Mouse (Mus musculus): ENCODE results near the gene Hist2h4. TPM values are rescaled to one million over a fixed set of nuclear protein-coding genes. Genes with fewer than 3 reads are reported as not detected.
A peak's percentile ranks its signal among the peaks of the same experiment; 100 is the strongest.
"Not testable (repeated sequence)": the region's sequence is repeated elsewhere in the genome, so short reads cannot be mapped to it uniquely, and the experiment has no call there.

Hist2h4 gene
- polyA plus RNA-seq, 1 experiment from 2014 or later, result 26.5 TPM

DNA sequence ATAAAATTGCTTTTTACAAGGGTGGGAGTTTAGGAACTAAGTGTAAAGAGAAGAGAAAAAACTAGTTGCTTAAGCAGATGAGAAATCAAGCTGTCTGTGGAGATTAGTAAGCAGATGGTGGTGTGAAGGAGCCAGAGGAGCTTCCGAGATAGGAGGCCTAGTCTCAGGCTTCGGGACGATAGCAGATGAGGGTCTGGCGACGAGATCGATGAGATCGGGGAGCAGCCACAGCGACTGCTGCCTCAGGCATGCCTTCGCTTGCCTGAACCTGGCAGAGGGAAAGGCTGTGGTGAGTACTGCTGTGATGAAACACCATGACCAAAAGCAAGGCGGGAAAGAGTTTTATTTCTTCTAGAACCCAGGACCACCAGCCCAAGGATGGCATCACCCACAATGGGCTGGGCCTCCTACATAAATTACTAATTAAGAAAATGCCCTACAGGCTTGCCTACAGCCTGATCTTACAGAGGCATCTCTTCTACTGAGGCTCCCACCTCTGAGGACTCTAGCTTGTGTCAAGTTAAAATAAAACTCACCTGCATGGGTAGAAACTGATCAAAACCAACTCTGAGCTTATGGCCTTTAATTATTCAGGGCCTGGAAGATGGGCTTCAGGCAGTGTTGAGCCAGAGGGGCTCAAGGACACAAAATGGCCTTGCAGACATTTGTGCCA, 8.3 kb downstream of the Hist2h4 start:
- no peak overlapping the region for H3K27ac ChIP-seq
- no peak for ATAC-seq (ENCODE audit: insufficient number of reproducible peaks, insufficient read depth, low FRiP score, low TSS enrichment, low read depth)
- no peak overlapping the region for H3K9ac ChIP-seq (replicated peaks)
- H3K27me3 ChIP-seq, result peaks cover 12% of the 10 kb centered on the region; the same call in 1 of the 2 replicates
- no peak overlapping the region for H3K4me3 ChIP-seq (replicated peaks)
- 40% methylated on average over 10 of the region's 10 CpGs for WGBS
- no peak overlapping the region for H3K4me2 ChIP-seq
- no peaks in the 10 kb centered on the region for H3K9me3 ChIP-seq
- no peaks in the 10 kb centered on the region for H3K36me3 ChIP-seq
- peaks cover 16% of the 10 kb centered on the region for H3K4me1 ChIP-seq (replicated peaks)

GRCm38 (mm10) chr3:96251787-96252186, 11.3 kb downstream of the Hist2h4 start:
- 81% methylated on average over 3 of the region's 3 CpGs for WGBS
- no peak for ATAC-seq (ENCODE audit: insufficient number of reproducible peaks, insufficient read depth, low FRiP score, low TSS enrichment, low read depth)
- peaks cover 32% of the 10 kb centered on the region for H3K4me1 ChIP-seq (replicated peaks)

DNA sequence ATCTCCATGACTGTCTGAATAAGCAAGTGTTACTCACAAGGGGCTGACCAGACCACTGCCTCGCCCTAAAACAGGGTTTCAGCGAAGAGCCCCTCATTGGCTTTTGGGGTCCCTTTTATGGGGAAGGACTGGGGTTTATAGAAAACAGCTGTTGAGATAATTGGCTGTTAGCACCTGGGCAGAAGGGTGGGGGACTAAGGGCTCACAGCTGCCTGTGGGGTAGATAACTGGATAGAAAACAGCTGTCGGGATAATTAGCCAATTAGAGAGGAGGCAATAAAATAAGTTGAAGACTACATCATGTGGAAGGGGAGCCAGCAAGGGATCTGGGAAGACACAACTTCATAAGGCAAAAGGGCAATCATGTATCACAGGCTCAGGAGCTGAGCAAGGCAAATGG, 12.2 kb downstream of the Hist2h4 start:
- no peak for ATAC-seq (ENCODE audit: insufficient number of reproducible peaks, insufficient read depth, low FRiP score, low TSS enrichment, low read depth)
- H3K27me3 ChIP-seq, result peaks cover 12% of the 10 kb centered on the region; the same call in 1 of the 2 replicates
- no peaks in the 10 kb centered on the region for H3K9me3 ChIP-seq
- peak overlapping the region; percentile 30 for H3K4me2 ChIP-seq
- no peak overlapping the region for H3K9ac ChIP-seq (replicated peaks)
- peaks cover 32% of the 10 kb centered on the region for H3K4me1 ChIP-seq (replicated peaks)
- H3K27ac ChIP-seq, result 0 out of 2 replicates have a peak overlapping the region, but pooled peaks have one; percentile 17
- no peaks in the 10 kb centered on the region for H3K36me3 ChIP-seq
- 7% methylated on average over 3 of the region's 3 CpGs for WGBS
- no peak overlapping the region for H3K4me3 ChIP-seq (replicated peaks)

More at GRCm38 (mm10) chr3:96251787-96252186, 11.3 kb downstream of the Hist2h4 start:
- Histone ChIP-seq H3K4me3 (replicated peaks) (no peak overlapping the region), H3K27me3 (peaks cover 12% of the 10 kb centered on the region; the same call in 1 of the 2 replicates), H3K36me3 (no peaks in the 10 kb centered on the region), H3K9me3 (no peaks in the 10 kb centered on the region), H3K9ac (replicated peaks) (no peak overlapping the region), H3K27ac (no peak overlapping the region), H3K4me2 (no peak overlapping the region)

DNA sequence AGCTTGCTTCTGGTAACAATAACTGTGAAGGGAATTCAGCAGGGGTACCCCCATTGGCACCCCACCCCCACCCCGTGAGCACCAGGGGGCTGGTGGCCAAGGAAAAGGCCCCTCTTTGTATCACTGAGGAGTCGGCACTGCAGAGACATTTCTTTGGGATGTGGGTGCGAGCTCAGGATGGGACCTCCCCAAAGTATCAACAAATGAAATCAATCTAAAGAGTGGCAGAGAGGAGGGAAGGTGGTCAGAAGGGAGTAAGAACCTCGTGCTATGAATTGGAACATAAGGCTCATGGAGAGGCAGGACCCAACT, 14.1 kb downstream of the Hist2h4 start:
- peaks cover 38% of the 10 kb centered on the region for H3K4me1 ChIP-seq (replicated peaks)
- WGBS, result 50% methylated on average over 4 of the region's 4 CpGs
- H3K27me3 ChIP-seq, result peaks cover 11% of the 10 kb centered on the region; the same call in 1 of the 2 replicates
- H3K4me2 ChIP-seq, result peak overlapping the region; percentile 59
- H3K9ac ChIP-seq (replicated peaks), result no peak overlapping the region
- H3K4me3 ChIP-seq (replicated peaks), result peak overlapping the region; percentile 46; the same call in 1 of the 2 replicates
- peak overlapping the region; percentile 18; the same call in 1 of the 2 replicates for H3K27ac ChIP-seq
- no peaks in the 10 kb centered on the region for H3K36me3 ChIP-seq
- ATAC-seq (ENCODE audit: insufficient number of reproducible peaks, insufficient read depth, low FRiP score, low TSS enrichment, low read depth), result no peak
- H3K9me3 ChIP-seq, result no peaks in the 10 kb centered on the region

- WGBS, result 39% methylated on average over 6 of the region's 6 CpGs
- Histone ChIP-seq H3K9me3 (no peaks in the 10 kb centered on the region), H3K4me3 (replicated peaks) (peak overlapping the region; percentile 46), H3K4me1 (replicated peaks) (peaks cover 44% of the 10 kb centered on the region), H3K27me3 (peaks cover 6% of the 10 kb centered on the region; the same call in 1 of the 2 replicates), H3K36me3 (no peaks in the 10 kb centered on the region), H3K9ac (replicated peaks) (no peak overlapping the region; the same call in 1 of the 2 replicates), H3K27ac (peak overlapping the region; percentile 18; the same call in 1 of the 2 replicates), H3K4me2 (peak overlapping the region; percentile 59)
- no peak for ATAC-seq (ENCODE audit: insufficient number of reproducible peaks, insufficient read depth, low FRiP score, low TSS enrichment, low read depth)
These were observed 14.7 kb downstream of the Hist2h4 start for GRCm38 (mm10) chr3:96248141-96249033.

GRCm38 (mm10) chr3:96247356-96248140, 15.6 kb downstream of the Hist2h4 start:
- peaks cover 51% of the 10 kb centered on the region for H3K4me1 ChIP-seq (replicated peaks)

GRCm38 (mm10) chr3:96246427-96246856, 16.7 kb downstream of the Hist2h4 start, which contains the start of gene Hist2h3c1:
Hist2h3c1 (plus strand) TSS chr3:96246685.
- H3K36me3 ChIP-seq, H3K27me3 ChIP-seq, H3K9me3 ChIP-seq: not testable (repeated sequence)
- H3K9ac ChIP-seq (replicated peaks), result peak within 1 kb of the TSS; percentile 71
- no CpG with 5 or more reads among the region's 47 CpGs for WGBS
- H3K4me3 ChIP-seq (replicated peaks), result peak within 1 kb of the TSS; percentile 46
- peak; percentile 94 for ATAC-seq (ENCODE audit: insufficient number of reproducible peaks, insufficient read depth, low FRiP score, low TSS enrichment, low read depth)
- peak within 1 kb of the TSS; percentile 82 for H3K27ac ChIP-seq
- peaks cover 55% of the 10 kb centered on the region for H3K4me1 ChIP-seq (replicated peaks)
- peak within 1 kb of the TSS; percentile 59 for H3K4me2 ChIP-seq

More at GRCm38 (mm10) chr3:96247356-96248140, 15.6 kb downstream of the Hist2h4 start:
- H3K27me3 ChIP-seq, result no peaks in the 10 kb centered on the region
- WGBS, result 3% methylated on average over 11 of the region's 11 CpGs
- H3K9ac ChIP-seq (replicated peaks), result peak overlapping the region; percentile 71
- no peaks in the 10 kb centered on the region for H3K9me3 ChIP-seq
- H3K4me3 ChIP-seq (replicated peaks), result peak overlapping the region; percentile 46
- peak overlapping the region; percentile 59 for H3K4me2 ChIP-seq
- H3K36me3 ChIP-seq, result no peaks in the 10 kb centered on the region
- peak overlapping the region; percentile 74; the same call in 1 of the 2 replicates for H3K27ac ChIP-seq
- ATAC-seq (ENCODE audit: insufficient number of reproducible peaks, insufficient read depth, low FRiP score, low TSS enrichment, low read depth), result no peak

GRCm38 (mm10) chr3:96246018-96246417, 17.1 kb downstream of the Hist2h4 start:
- not testable (repeated sequence) for H3K9me3 ChIP-seq; ATAC-seq (ENCODE audit: insufficient number of reproducible peaks, insufficient read depth, low FRiP score, low TSS enrichment, low read depth); H3K27me3 ChIP-seq; H3K36me3 ChIP-seq
- peaks cover 53% of the 10 kb centered on the region for H3K4me1 ChIP-seq (replicated peaks)
- under 1% methylated on average over 10 of the region's 21 CpGs for WGBS
- H3K9ac ChIP-seq (replicated peaks), result peak overlapping the region; percentile 53; the same call in 1 of the 2 replicates
- H3K4me2 ChIP-seq, result 0 out of 2 replicates have a peak overlapping the region, but pooled peaks have one; percentile 40
- peak overlapping the region; percentile 34 for H3K4me3 ChIP-seq (replicated peaks)
- H3K27ac ChIP-seq, result peak overlapping the region; percentile 82

DNA sequence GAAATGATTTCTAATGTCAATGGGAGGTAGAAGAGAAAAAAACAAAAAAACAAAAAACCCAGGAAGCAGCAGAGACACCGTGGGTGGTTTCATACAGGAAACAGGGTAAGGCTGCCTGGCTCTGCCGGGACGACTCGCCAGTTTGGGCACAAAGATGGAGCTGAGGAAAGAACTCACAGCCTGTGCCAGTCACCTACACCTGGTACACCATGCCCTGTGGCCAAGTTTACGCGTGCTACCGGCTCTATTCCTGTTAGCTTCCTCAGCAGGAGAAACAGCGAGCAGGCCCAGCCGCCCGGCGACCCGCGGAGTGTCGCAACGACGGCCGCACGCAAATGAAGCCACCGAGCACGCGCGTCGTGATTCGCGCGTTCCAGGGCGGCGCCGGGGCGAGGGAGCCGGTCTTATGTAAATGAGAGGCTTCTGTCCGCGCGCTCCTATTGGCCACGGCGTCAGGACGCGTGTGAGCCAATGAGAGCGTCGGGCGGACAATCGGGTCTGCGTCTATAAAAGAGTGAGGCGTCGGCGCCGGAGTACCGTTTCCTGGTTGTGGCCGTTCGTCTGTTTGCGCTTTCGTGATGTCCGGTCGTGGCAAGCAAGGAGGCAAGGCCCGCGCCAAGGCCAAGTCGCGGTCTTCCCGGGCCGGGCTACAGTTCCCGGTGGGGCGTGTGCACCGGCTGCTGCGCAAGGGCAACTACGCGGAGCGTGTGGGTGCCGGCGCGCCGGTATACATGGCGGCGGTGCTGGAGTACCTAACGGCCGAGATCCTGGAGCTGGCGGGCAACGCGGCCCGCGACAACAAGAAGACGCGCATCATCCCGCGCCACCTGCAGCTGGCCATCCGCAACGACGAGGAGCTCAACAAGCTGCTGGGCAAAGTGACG, 17.9 kb downstream of the Hist2h4 start, which contains the start of gene Hist2h2aa1:
Gene Hist2h2aa1, plus strand, starts transcription at position 495 of the 884 bp plus-strand sequence.
- peak within 1 kb of the TSS; percentile 74 for H3K9ac ChIP-seq (replicated peaks)
- H3K4me2 ChIP-seq, result peak within 1 kb of the TSS; percentile 58
- under 1% methylated on average over 40 of the region's 88 CpGs for WGBS
- not testable (repeated sequence) for H3K9me3 ChIP-seq, H3K27me3 ChIP-seq, H3K36me3 ChIP-seq
- peak within 1 kb of the TSS; percentile 47 for H3K4me3 ChIP-seq (replicated peaks)
- peak within 1 kb of the TSS; percentile 99 for H3K27ac ChIP-seq
- ATAC-seq (ENCODE audit: insufficient number of reproducible peaks, insufficient read depth, low FRiP score, low TSS enrichment, low read depth), result peak; percentile 87
- H3K4me1 ChIP-seq (replicated peaks), result peaks cover 48% of the 10 kb centered on the region

Measured in limb, embryonic 12.5 days (tissue).